Mouse (Mus musculus) MEL (cell line): ENCODE measurements around the gene Hoxc6.

Experiments
- CTCF ChIP-seq, 3 experiments: IDR thresholded peaks in 2 of 3; conservative IDR thresholded peaks in 1 of 3; 2 replicates each; pipeline ENCODE4 v1.5.1; 2011 to 2012; ENCODE audit warnings: low read length in 3 of 3, low read depth in 2 of 3, mild to moderate bottlenecking in 2 of 3, improper control_type of control experiment in 1 of 3, inconsistent platforms in 1 of 3, mixed read lengths in 1 of 3, moderate library complexity in 1 of 3; ENCODE audit not compliant: control insufficient read depth in 1 of 3, insufficient read depth in 1 of 3, poor library complexity in 1 of 3, severe bottlenecking in 1 of 3
- MAZ ChIP-seq: IDR thresholded peaks from 2 replicates; pipeline ENCODE4 v1.6.1; 2012; ENCODE audit warnings: low read depth, mild to moderate bottlenecking, inconsistent platforms, low read length, improper control_type of control experiment
- MYB ChIP-seq: IDR thresholded peaks from 2 replicates; pipeline ENCODE4 v1.6.1; 2011; ENCODE audit warnings: mild to moderate bottlenecking, low read depth, low read length, improper control_type of control experiment
- ZNF384 ChIP-seq: IDR thresholded peaks from 2 replicates; pipeline ENCODE4 v1.6.1; 2012; ENCODE audit warnings: low read depth, mild to moderate bottlenecking, inconsistent platforms, low read length, improper control_type of control experiment

GRCm38 (mm10) chr15:102967511-102968397 lies 30.3 kb upstream of the Hoxc6 start:
- TF ChIP-seq MYB (no peak), CTCF (IDR thresholded peaks at IDR 0.05 in 2 of 3, conservative IDR thresholded peaks at IDR 0.05 in 1 of 3; ENCODE audit: control insufficient read depth in 1 of 3, insufficient read depth in 1 of 3, low read depth in 2 of 3, low read length in 3 of 3, poor library complexity in 1 of 3, severe bottlenecking in 1 of 3) (no peak), MAZ (no peak), ZNF384 (no peak)
